Mouse (Mus musculus): ENCODE results near the gene Cdkal1.

DNA sequence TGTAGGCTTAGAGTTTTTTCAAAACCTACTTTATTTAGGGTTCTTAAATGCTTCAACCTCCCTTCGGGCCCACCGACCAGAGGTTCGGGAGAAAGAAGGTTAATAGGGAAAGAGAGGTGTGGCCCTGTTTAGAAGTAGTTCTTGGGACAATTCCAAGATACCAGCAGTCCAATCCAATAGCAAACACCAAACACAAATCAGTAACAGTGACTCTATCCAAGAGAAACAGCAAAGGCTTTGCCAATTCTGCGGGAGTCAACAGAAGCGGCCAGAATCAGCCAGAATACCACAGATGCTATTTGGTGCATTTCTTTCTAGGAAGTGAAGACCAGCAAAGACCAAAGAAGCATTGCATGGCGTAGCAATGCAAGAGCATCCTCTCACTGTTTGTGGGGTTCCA, 646.7 kb downstream of the Cdkal1 start:
- TF ChIP-seq CTCF (conservative IDR thresholded peaks at IDR 0.05; ENCODE audit: low read length) (no peak), NANOG (IDR thresholded peaks at IDR 0.05; ENCODE audit: borderline replicate concordance, low read length) (no peak), POU5F1 (IDR thresholded peaks at IDR 0.05; ENCODE audit: borderline replicate concordance, low read length) (no peak)

Data from E14TG2a.4 (cell line).